Mouse (Mus musculus): ENCODE data around the gene Mrpl50.

The Mrpl50 gene

DNA sequence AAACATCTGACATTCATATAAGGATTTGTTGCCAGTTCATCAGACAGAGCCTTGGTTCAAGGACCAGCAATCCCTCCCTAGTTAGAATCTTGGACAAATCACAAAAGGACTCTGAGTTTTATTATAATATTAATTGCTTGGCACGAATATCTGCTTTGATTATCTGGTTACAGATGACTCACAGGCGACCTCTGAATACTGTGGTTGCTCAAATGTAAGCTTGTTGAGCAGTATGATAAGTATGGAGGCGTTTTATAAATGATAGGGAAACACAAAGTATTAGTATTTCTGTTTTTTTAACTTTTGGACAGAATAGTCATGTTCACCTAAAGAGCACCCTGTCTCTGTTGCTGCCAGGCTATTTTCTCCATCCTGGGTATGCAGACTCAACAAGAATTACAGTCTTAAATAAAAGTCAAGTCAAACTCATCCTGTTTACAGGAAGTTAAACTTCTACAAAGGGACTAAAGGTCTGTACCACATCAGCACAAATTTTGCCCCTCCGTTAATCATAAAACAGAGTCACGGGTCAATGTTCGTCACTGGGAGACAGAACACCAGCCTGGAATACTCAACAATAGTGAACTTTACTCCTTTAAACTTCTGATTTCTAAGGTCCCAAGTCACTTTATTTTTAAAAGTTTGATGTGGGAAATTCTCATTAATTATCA is 26.1 kb upstream of the Mrpl50 start:
- Histone ChIP-seq H3K36me3 (ENCODE audit: insufficient read depth, low read length) (no peaks in the 10 kb centered on the region), H3K4me1 (replicated peaks; ENCODE audit: low read depth, low read length) (no peaks in the 10 kb centered on the region), H3K9me3 (ENCODE audit: low read length) (no peaks in the 10 kb centered on the region), H3K27me3 (ENCODE audit: insufficient read depth, low read length) (no peaks in the 10 kb centered on the region), H3K4me3 (replicated peaks; ENCODE audit: low read length) (no peak overlapping the region)
- TF ChIP-seq NANOG (IDR thresholded peaks at IDR 0.05; ENCODE audit: borderline replicate concordance, low read length) (no peak), POU5F1 (IDR thresholded peaks at IDR 0.05; ENCODE audit: borderline replicate concordance, low read length) (no peak), CTCF (conservative IDR thresholded peaks at IDR 0.05; ENCODE audit: low read length) (no peak)

- no peak for TF ChIP-seq POU5F1 (IDR thresholded peaks at IDR 0.05; ENCODE audit: borderline replicate concordance, low read length)
- no peak for TF ChIP-seq CTCF (conservative IDR thresholded peaks at IDR 0.05; ENCODE audit: low read length)
- TF ChIP-seq NANOG (IDR thresholded peaks at IDR 0.05; ENCODE audit: borderline replicate concordance, low read length) = no peak
- no peaks in the 10 kb centered on the region for H3K9me3 ChIP-seq (ENCODE audit: low read length)
- H3K27me3 ChIP-seq (ENCODE audit: insufficient read depth, low read length) = no peaks in the 10 kb centered on the region
- no peaks in the 10 kb centered on the region for H3K36me3 ChIP-seq (ENCODE audit: insufficient read depth, low read length)
- H3K4me3 ChIP-seq (replicated peaks; ENCODE audit: low read length) = no peak overlapping the region
- no peaks in the 10 kb centered on the region for H3K4me1 ChIP-seq (replicated peaks; ENCODE audit: low read depth, low read length)
Measured at GRCm38 (mm10) chr4:49546026-49546425, 25.1 kb upstream of the Mrpl50 start.

DNA sequence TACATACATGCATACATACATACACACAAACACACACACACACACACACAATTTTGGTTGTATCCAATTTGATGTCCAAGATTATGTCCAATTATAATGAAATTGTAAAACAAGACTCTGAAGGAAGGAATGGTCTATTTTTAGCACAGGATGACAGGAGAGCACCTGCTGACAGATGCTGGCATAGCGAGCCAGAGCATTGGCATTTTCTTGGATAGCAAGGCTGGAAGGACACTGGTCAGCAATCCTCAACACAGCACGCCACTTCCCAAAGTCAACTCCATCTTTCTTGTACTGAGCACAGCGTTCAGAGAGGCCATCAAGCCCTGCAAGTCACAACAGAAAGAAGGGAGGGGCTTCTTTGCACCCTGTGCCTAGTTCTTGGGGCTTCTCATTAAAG is 20.1 kb upstream of the Mrpl50 start:
- Histone ChIP-seq H3K9me3 (ENCODE audit: low read length) (no peaks in the 10 kb centered on the region), H3K4me1 (replicated peaks; ENCODE audit: low read depth, low read length) (no peaks in the 10 kb centered on the region), H3K27me3 (ENCODE audit: insufficient read depth, low read length) (no peaks in the 10 kb centered on the region), H3K36me3 (ENCODE audit: insufficient read depth, low read length) (no peaks in the 10 kb centered on the region), H3K4me3 (replicated peaks; ENCODE audit: low read length) (no peak overlapping the region)
- TF ChIP-seq CTCF (conservative IDR thresholded peaks at IDR 0.05; ENCODE audit: low read length) = no peak
- no peak for TF ChIP-seq POU5F1 (IDR thresholded peaks at IDR 0.05; ENCODE audit: borderline replicate concordance, low read length)
- no peak for TF ChIP-seq NANOG (IDR thresholded peaks at IDR 0.05; ENCODE audit: borderline replicate concordance, low read length)

DNA sequence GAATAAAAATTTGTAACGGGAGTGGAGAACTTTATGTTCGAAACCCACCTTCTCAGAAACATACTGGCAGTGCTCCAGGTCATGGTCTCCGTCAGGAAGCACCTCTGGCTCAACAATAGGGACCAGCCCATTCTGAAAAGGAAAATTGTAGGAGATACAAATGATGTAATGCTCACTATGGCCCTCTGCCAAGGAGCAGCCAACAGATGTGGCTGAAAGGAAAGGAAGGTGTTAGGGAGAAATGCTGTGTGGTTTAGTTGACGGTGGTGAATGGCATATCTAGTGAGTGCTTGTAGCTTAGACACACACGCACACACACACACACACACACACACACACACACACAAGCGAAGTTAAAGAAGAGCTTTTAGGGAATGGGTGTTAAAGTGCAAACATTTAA is 18.8 kb upstream of the Mrpl50 start:
- Histone ChIP-seq H3K4me3 (replicated peaks; ENCODE audit: low read length) (no peak overlapping the region), H3K4me1 (replicated peaks; ENCODE audit: low read depth, low read length) (no peaks in the 10 kb centered on the region), H3K27me3 (ENCODE audit: insufficient read depth, low read length) (no peaks in the 10 kb centered on the region), H3K9me3 (ENCODE audit: low read length) (no peaks in the 10 kb centered on the region), H3K36me3 (ENCODE audit: insufficient read depth, low read length) (no peaks in the 10 kb centered on the region)
- TF ChIP-seq POU5F1 (IDR thresholded peaks at IDR 0.05; ENCODE audit: borderline replicate concordance, low read length) (no peak), NANOG (IDR thresholded peaks at IDR 0.05; ENCODE audit: borderline replicate concordance, low read length) (no peak), CTCF (conservative IDR thresholded peaks at IDR 0.05; ENCODE audit: low read length) (no peak)

- no peaks in the 10 kb centered on the region for H3K27me3 ChIP-seq (ENCODE audit: insufficient read depth, low read length)
- no peaks in the 10 kb centered on the region for H3K4me1 ChIP-seq (replicated peaks; ENCODE audit: low read depth, low read length)
- H3K36me3 ChIP-seq (ENCODE audit: insufficient read depth, low read length) = no peaks in the 10 kb centered on the region
- H3K4me3 ChIP-seq (replicated peaks; ENCODE audit: low read length) = no peak overlapping the region
- no peak for TF ChIP-seq CTCF (conservative IDR thresholded peaks at IDR 0.05; ENCODE audit: low read length)
- no peak for TF ChIP-seq NANOG (IDR thresholded peaks at IDR 0.05; ENCODE audit: borderline replicate concordance, low read length)
- no peak for TF ChIP-seq POU5F1 (IDR thresholded peaks at IDR 0.05; ENCODE audit: borderline replicate concordance, low read length)
- H3K9me3 ChIP-seq (ENCODE audit: low read length) = no peaks in the 10 kb centered on the region
Measured at GRCm38 (mm10) chr4:49536671-49537070, 15.8 kb upstream of the Mrpl50 start.

DNA sequence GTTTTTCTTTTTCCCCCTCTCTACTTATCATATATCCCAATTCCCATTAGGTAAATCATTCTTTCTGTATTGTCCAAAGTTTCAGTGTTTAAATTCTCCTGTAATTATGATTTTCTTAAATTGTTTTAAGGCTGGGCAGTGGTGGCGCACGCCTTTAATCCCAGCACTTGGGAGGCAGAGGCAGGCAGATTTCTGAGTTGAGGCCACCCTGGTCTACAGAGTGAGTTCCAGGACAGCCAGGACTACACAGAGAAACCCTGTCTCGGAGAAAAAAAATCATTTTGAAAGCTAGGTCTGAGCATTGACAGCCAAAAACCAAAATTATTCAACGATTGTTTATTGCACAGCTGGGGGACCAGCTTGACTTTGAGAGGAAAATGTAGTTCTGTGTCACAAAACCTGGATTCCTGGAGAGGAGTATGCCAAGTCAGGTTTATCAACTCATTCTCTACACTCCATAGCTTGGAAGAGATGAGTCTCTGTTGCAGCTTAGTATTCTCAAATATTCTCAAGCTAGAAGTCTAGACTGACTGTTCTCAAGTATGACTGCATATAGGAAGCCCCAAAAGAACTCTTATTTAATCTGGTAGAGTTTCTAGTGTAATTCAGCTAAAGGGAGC is 14.9 kb upstream of the Mrpl50 start:
- H3K4me1 ChIP-seq (replicated peaks; ENCODE audit: low read depth, low read length) = no peaks in the 10 kb centered on the region
- no peak overlapping the region for H3K4me3 ChIP-seq (replicated peaks; ENCODE audit: low read length)
- no peaks in the 10 kb centered on the region for H3K9me3 ChIP-seq (ENCODE audit: low read length)
- H3K27me3 ChIP-seq (ENCODE audit: insufficient read depth, low read length) = no peaks in the 10 kb centered on the region
- TF ChIP-seq NANOG (IDR thresholded peaks at IDR 0.05; ENCODE audit: borderline replicate concordance, low read length) (no peak), POU5F1 (IDR thresholded peaks at IDR 0.05; ENCODE audit: borderline replicate concordance, low read length) (no peak), CTCF (conservative IDR thresholded peaks at IDR 0.05; ENCODE audit: low read length) (no peak)
- H3K36me3 ChIP-seq (ENCODE audit: insufficient read depth, low read length) = no peaks in the 10 kb centered on the region

GRCm38 (mm10) chr4:49535036-49535435 is 14.1 kb upstream of the Mrpl50 start:
- no peaks in the 10 kb centered on the region for H3K4me1 ChIP-seq (replicated peaks; ENCODE audit: low read depth, low read length)
- H3K36me3 ChIP-seq (ENCODE audit: insufficient read depth, low read length) = peaks cover 3% of the 10 kb centered on the region; the same call in 1 of the 2 replicates
- H3K27me3 ChIP-seq (ENCODE audit: insufficient read depth, low read length) = no peaks in the 10 kb centered on the region
- no peak for TF ChIP-seq NANOG (IDR thresholded peaks at IDR 0.05; ENCODE audit: borderline replicate concordance, low read length)
- no peak for TF ChIP-seq CTCF (conservative IDR thresholded peaks at IDR 0.05; ENCODE audit: low read length)
- TF ChIP-seq POU5F1 (IDR thresholded peaks at IDR 0.05; ENCODE audit: borderline replicate concordance, low read length) = no peak
- H3K9me3 ChIP-seq (ENCODE audit: low read length) = no peaks in the 10 kb centered on the region
- H3K4me3 ChIP-seq (replicated peaks; ENCODE audit: low read length) = no peak overlapping the region

GRCm38 (mm10) chr4:49522576-49522975 is 1.7 kb upstream of the Mrpl50 start:
- TF ChIP-seq CTCF (conservative IDR thresholded peaks at IDR 0.05; ENCODE audit: low read length) (no peak), NANOG (IDR thresholded peaks at IDR 0.05; ENCODE audit: borderline replicate concordance, low read length) (no peak), POU5F1 (IDR thresholded peaks at IDR 0.05; ENCODE audit: borderline replicate concordance, low read length) (no peak)
- H3K9me3 ChIP-seq (ENCODE audit: low read length) = no peaks in the 10 kb centered on the region

More at GRCm38 (mm10) chr4:49522576-49522975, 1.7 kb upstream of the Mrpl50 start:
- Histone ChIP-seq H3K27me3 (ENCODE audit: insufficient read depth, low read length) (no peaks in the 10 kb centered on the region), H3K4me3 (replicated peaks; ENCODE audit: low read length) (no peak overlapping the region), H3K4me1 (replicated peaks; ENCODE audit: low read depth, low read length) (peaks cover 28% of the 10 kb centered on the region), H3K36me3 (ENCODE audit: insufficient read depth, low read length) (peaks cover 11% of the 10 kb centered on the region)

All from E14TG2a.4 (cell line).